10 mouse cellular contexts compared by ENCODE assay signal in genomic region chr1:135675449-135676129, GRCm38 (mm10). TPM values are rescaled to one million over a fixed set of nuclear protein-coding genes. Genes with fewer than 3 reads are reported as not detected.
DNase-seq lines count a peak whose midpoint lies in the region; ATAC-seq and TF ChIP-seq lines count a peak whose summit lies in the region.
"Had no signal": no experiment of that assay in that cellular context is flagged by ENCODE, and none has a peak within 500 bp of the region (broad histone marks: within the 10 kb centered on the region; RNA-seq: fewer than 3 reads in every experiment).

No protein-coding gene starts in this region.

- DNase-seq in CH12.LX (ENCODE audit: extremely low read depth), result no peak
- DNase-seq in ES-E14 (ENCODE audit: low read depth, low spot score), result peak; percentile 77
- DNase-seq in liver, embryonic 14.5 days (ENCODE audit: low read depth in 3 of 3, low spot score in 3 of 3), result no peak
- no peak for DNase-seq in frontal cortex, postnatal 25 days (ENCODE audit: low spot score in 2 of 2)
- DNase-seq in left cerebral cortex, postnatal 36 days (ENCODE audit: low spot score in 2 of 2), result no peak
- DNase-seq: cerebellum, adult 18-20 months; left cerebral cortex, postnatal 4 days had no signal

- no peaks in the 10 kb centered on the region for H3K4me1 ChIP-seq in intestine, postnatal 0 days (replicated peaks; ENCODE audit: control insufficient read depth, insufficient read depth, low read length)
- no peaks in the 10 kb centered on the region; the same call in 1 of the 2 replicates for H3K4me1 ChIP-seq in intestine, embryonic 15.5 days (replicated peaks)
- H3K4me1 ChIP-seq in CH12.LX (ENCODE audit: control insufficient read depth in 1 of 2, insufficient read depth in 2 of 2) (no peaks in the 10 kb centered on the region), ES-E14 (ENCODE audit: control insufficient read depth in 2 of 2, insufficient read depth in 2 of 2, low read length in 2 of 2, poor library complexity in 1 of 2) (peaks cover 8 to 24% of the 10 kb centered on the region in 2 experiments)
- peaks cover 0 to 7% of the 10 kb centered on the region in 2 experiments; a peak in 1 of 4 replicates for H3K4me1 ChIP-seq in liver, embryonic 14.5 days (replicated peaks; ENCODE audit: control insufficient read depth in 2 of 2, insufficient read depth in 2 of 2, low read length in 1 of 2)

- TF ChIP-seq RAD21 in CH12.LX (IDR thresholded peaks at IDR 0.05; ENCODE audit: low read depth, low read length), result peak; percentile 7

- H3K79me2 ChIP-seq in CH12.LX (replicated peaks; ENCODE audit: control insufficient read depth, extremely low read depth, insufficient read depth, poor library complexity, severe bottlenecking), result no peaks in the 10 kb centered on the region

- H3K4me3 ChIP-seq in intestine, postnatal 0 days (ENCODE audit: low read depth, low read length), result no peak overlapping the region
- H3K4me3 ChIP-seq in intestine, embryonic 15.5 days (replicated peaks), result no peak overlapping the region
- H3K4me3 ChIP-seq in CH12.LX (replicated peaks in 1 of 3; ENCODE audit: low read depth in 2 of 3, low read length in 2 of 3, poor library complexity in 1 of 3), result no peak overlapping the region
- no peak overlapping the region for H3K4me3 ChIP-seq in ES-E14 (ENCODE audit: insufficient read depth in 1 of 2, low read depth in 1 of 2, low read length in 2 of 2, poor library complexity in 1 of 2, severe bottlenecking in 1 of 2)
- H3K4me3 ChIP-seq in liver, embryonic 14.5 days (ENCODE audit: insufficient read depth in 1 of 2, low read depth in 2 of 2, low read length in 2 of 2), result no peak overlapping the region

- ATAC-seq in intestine, postnatal 0 days, result no peak
- no peak for ATAC-seq in intestine, embryonic 15.5 days
- peak; percentile 57 for ATAC-seq in liver, embryonic 14.5 days (ENCODE audit: insufficient read depth)
- ATAC-seq: intestine, embryonic 16.5 days had no signal

- TF ChIP-seq EP300 in CH12.LX (IDR thresholded peaks at IDR 0.05; ENCODE audit: low read length), result no peak
- no peak for TF ChIP-seq EP300 in liver, embryonic 14.5 days (IDR thresholded peaks at IDR 0.05; ENCODE audit: low read depth)

- H3K9ac ChIP-seq in intestine, postnatal 0 days (ENCODE audit: low read depth, low read length), result no peak overlapping the region
- no peak overlapping the region for H3K9ac ChIP-seq in intestine, embryonic 15.5 days
- H3K9ac ChIP-seq in CH12.LX (ENCODE audit: insufficient read depth, low read depth) (no peak overlapping the region), ES-E14 (ENCODE audit: insufficient read depth, low read depth, low read length, poor library complexity, severe bottlenecking) (no peak overlapping the region)
- H3K9ac ChIP-seq in liver, embryonic 14.5 days (replicated peaks), result no peak overlapping the region

- H3K4me2 ChIP-seq in intestine, postnatal 0 days (replicated peaks; ENCODE audit: low read depth), result no peak overlapping the region
- H3K4me2 ChIP-seq in intestine, embryonic 15.5 days (replicated peaks), result no peak overlapping the region
- H3K4me2 ChIP-seq in CH12.LX (ENCODE audit: insufficient read depth, low read depth, poor library complexity, severe bottlenecking), result no peak overlapping the region
- H3K4me2 ChIP-seq in liver, embryonic 14.5 days (ENCODE audit: low read depth), result no peak overlapping the region

- WGBS in intestine, postnatal 0 days, result 41% methylated on average over 11 of the region's 11 CpGs
- 50% methylated on average over 11 of the region's 11 CpGs for WGBS in intestine, embryonic 15.5 days
- WGBS in liver, embryonic 14.5 days (ENCODE audit: insufficient replicate concordance), result 16% methylated on average over 11 of the region's 11 CpGs

- no peaks in the 10 kb centered on the region for H3K9me3 ChIP-seq in intestine, postnatal 0 days (ENCODE audit: control insufficient read depth)
- H3K9me3 ChIP-seq in intestine, embryonic 15.5 days, result no peaks in the 10 kb centered on the region
- H3K9me3 ChIP-seq in CH12.LX (replicated peaks; ENCODE audit: low read length) (no peaks in the 10 kb centered on the region), ES-E14 (ENCODE audit: control insufficient read depth, insufficient read depth, low read depth, low read length) (no peaks in the 10 kb centered on the region)
- H3K9me3 ChIP-seq in liver, embryonic 14.5 days (ENCODE audit: control insufficient read depth, low read length), result no peaks in the 10 kb centered on the region

- peak; percentile 44 for TF ChIP-seq CTCF in intestine, postnatal 0 days (IDR thresholded peaks at IDR 0.05; ENCODE audit: low read depth)
- peak in 1 of 2 experiments; percentile 34; a peak in 2 of 4 replicates for TF ChIP-seq CTCF in CH12.LX (conservative IDR thresholded peaks at IDR 0.05 in 1 of 2, IDR thresholded peaks at IDR 0.05 in 1 of 2; ENCODE audit: low read depth in 2 of 2, low read length in 2 of 2)
- TF ChIP-seq CTCF in liver, embryonic 14.5 days (IDR thresholded peaks at IDR 0.05; ENCODE audit: low read depth), result peak; percentile 26; the same call in 1 of the 2 replicates

- in situ Hi-C loops in CH12.LX (cut with MboI; ENCODE audit: low pct_ligation_motif_present, low pct_unique_long_range_greater_than_20kb, low sequenced_read_pairs), result no loop called here
- in situ Hi-C loops in ES-E14 (cut with MboI; ENCODE audit: low sequenced_read_pairs in 2 of 2, unreplicated experiment in 2 of 2), result no loop called here

- H3K36me3 ChIP-seq in intestine, postnatal 0 days (ENCODE audit: control insufficient read depth, insufficient read depth), result no peaks in the 10 kb centered on the region
- H3K36me3 ChIP-seq in intestine, embryonic 15.5 days, result no peaks in the 10 kb centered on the region
- H3K36me3 ChIP-seq in CH12.LX (replicated peaks in 1 of 2; ENCODE audit: control insufficient read depth in 1 of 2, insufficient read depth in 1 of 2, low read length in 1 of 2) (no peaks in the 10 kb centered on the region), ES-E14 (ENCODE audit: control insufficient read depth, insufficient read depth, low read length, poor library complexity, severe bottlenecking) (no peaks in the 10 kb centered on the region)
- H3K36me3 ChIP-seq in liver, embryonic 14.5 days (replicated peaks; ENCODE audit: control insufficient read depth, insufficient read depth, low read depth), result no peaks in the 10 kb centered on the region

- no peak for TF ChIP-seq POLR2A in CH12.LX (IDR thresholded peaks at IDR 0.05; ENCODE audit: low read depth, low read length)

- intact Hi-C loops in left cerebral cortex, postnatal 36 days (cut with DNase I), result no loop called here

- H3K27ac ChIP-seq in intestine, postnatal 0 days (ENCODE audit: low read depth, low read length), result no peak overlapping the region
- no peak overlapping the region for H3K27ac ChIP-seq in intestine, embryonic 15.5 days
- H3K27ac ChIP-seq in CH12.LX (ENCODE audit: insufficient read depth, low read depth), result no peak overlapping the region
- H3K27ac ChIP-seq in ES-E14 (ENCODE audit: insufficient read depth, low read depth, low read length, poor library complexity, severe bottlenecking), result peak overlapping the region; percentile 83
- H3K27ac ChIP-seq in liver, embryonic 14.5 days, result no peak overlapping the region

- dilution Hi-C loops in CH12.LX (cut with MboI; ENCODE audit: extremely low pct_ligation_motif_present, extremely low pct_unique_long_range_greater_than_20kb, low sequenced_read_pairs), result no loop called here

- no peaks in the 10 kb centered on the region for H3K27me3 ChIP-seq in intestine, postnatal 0 days (replicated peaks; ENCODE audit: control insufficient read depth, insufficient read depth, low read length)
- H3K27me3 ChIP-seq in intestine, embryonic 15.5 days (replicated peaks), result no peaks in the 10 kb centered on the region
- peaks cover 53% of the 10 kb centered on the region for H3K27me3 ChIP-seq in CH12.LX (replicated peaks)
- H3K27me3 ChIP-seq in liver, embryonic 14.5 days (ENCODE audit: control insufficient read depth, insufficient read depth, low read length), result no peaks in the 10 kb centered on the region

TF ChIP-seq in CH12.LX, 34 proteins besides CTCF, POLR2A, EP300 and RAD21:
- TF ChIP-seq SMC3 (IDR thresholded peaks at IDR 0.05; ENCODE audit: low read depth, low read length), result peak; percentile 6; the same call in 1 of the 2 replicates
- TF ChIP-seq HCFC1 (IDR thresholded peaks at IDR 0.05; ENCODE audit: low read depth, low read length), result no peak

TF ChIP-seq in ES-E14, 5 proteins besides CTCF, POLR2A, EP300 and RAD21:
- TF ChIP-seq MAFK (IDR thresholded peaks at IDR 0.05; ENCODE audit: insufficient read depth, low read depth, low read length) (peak; percentile 51; the same call in 1 of the 2 replicates), HCFC1 (IDR thresholded peaks at IDR 0.05; ENCODE audit: borderline replicate concordance, insufficient read depth, low read length) (no peak), ZNF384 (IDR thresholded peaks at IDR 0.05; ENCODE audit: low read depth, low read length) (no peak)

RNA-seq across cellular contexts. Expression of gene Csrp1, which starts 44.3 kb away (rescaled TPM):
- 284 and 285 TPM in 2 replicates for polyA plus RNA-seq in intestine, postnatal 0 days (2015; fragmentation: Nextera tagmentation; extraction: Ambion mirVana)
- 203 and 215 TPM in 2 replicates for polyA plus RNA-seq in intestine, embryonic 15.5 days (2015; fragmentation: Nextera tagmentation; extraction: Ambion mirVana)
- total RNA-seq in CH12.LX (2012; rRNA removed), result 50.7 and 54.3 TPM in 2 replicates
- 44.7 and 49.4 TPM in 2 replicates for total RNA-seq in CH12.LX (2014; rRNA removed)
- 45.9 and 52.5 TPM in 2 replicates for polyA plus RNA-seq in CH12.LX (2012; ENCODE audit: insufficient read length, low read depth)
- total RNA-seq in ES-E14 (2012; rRNA removed), result 91.6 and 131 TPM in 2 replicates
- 35.7 and 38.2 TPM in 2 replicates for polyA plus RNA-seq in liver, embryonic 14.5 days (2012; rRNA removed)
- polyA plus RNA-seq in liver, embryonic 14.5 days (2014; fragmentation: Nextera tagmentation; extraction: Ambion mirVana), result 33.8 and 34.7 TPM in 2 replicates
- total RNA-seq in left cerebral cortex, postnatal 36 days (2021), result 100 to 1,000 TPM; 195 to 250 TPM
